Mouse (Mus musculus): ENCODE results near the gene Caln1. TPM values are rescaled to one million over a fixed set of nuclear protein-coding genes. Genes with fewer than 3 reads are reported as not detected.

Caln1 gene
- polyA plus RNA-seq, 1 experiment = not detected

GRCm38 (mm10) chr5:130891735-130892134 lies 522.5 kb downstream of the Caln1 start:
- TF ChIP-seq CTCF (IDR thresholded peaks at IDR 0.05; ENCODE audit: insufficient read depth, low read depth, low read length) (no peak), POLR2A (IDR thresholded peaks at IDR 0.05; ENCODE audit: insufficient read depth, low read depth, low read length) (no peak)

GRCm38 (mm10) chr5:130895991-130896390 lies 526.7 kb downstream of the Caln1 start:
- no peak for TF ChIP-seq CTCF (IDR thresholded peaks at IDR 0.05; ENCODE audit: insufficient read depth, low read depth, low read length)
- no peak for TF ChIP-seq POLR2A (IDR thresholded peaks at IDR 0.05; ENCODE audit: insufficient read depth, low read depth, low read length)
- WGBS = 97% methylated on average over 3 of the region's 3 CpGs
- Histone ChIP-seq H3K4me3 (ENCODE audit: insufficient read depth, low read depth, low read length) (no peak overlapping the region), H3K27ac (ENCODE audit: insufficient read depth, low read depth, low read length) (no peak overlapping the region), H3K4me1 (ENCODE audit: control insufficient read depth, insufficient read depth, low read length) (peaks cover 2% of the 10 kb centered on the region; the same call in 1 of the 2 replicates)

More at GRCm38 (mm10) chr5:130891735-130892134, 522.5 kb downstream of the Caln1 start:
- H3K4me3 ChIP-seq (ENCODE audit: insufficient read depth, low read depth, low read length) = no peak overlapping the region
- no peak overlapping the region for H3K27ac ChIP-seq (ENCODE audit: insufficient read depth, low read depth, low read length)
- 53% methylated on average over 5 of the region's 5 CpGs for WGBS
- peaks cover 2% of the 10 kb centered on the region; the same call in 1 of the 2 replicates for H3K4me1 ChIP-seq (ENCODE audit: control insufficient read depth, insufficient read depth, low read length)

Other genes with a start within 250 kb of the Caln1 start
- gene Kctd7, start 224.6 kb upstream of the Caln1 start, polyA plus RNA-seq (2012; ENCODE audit: insufficient read depth, insufficient read length, low replicate concordance, missing spikeins) = not detected in 2 replicates
- gene Rabgef1, start 197.7 kb upstream of the Caln1 start, polyA plus RNA-seq (2012; ENCODE audit: insufficient read depth, insufficient read length, low replicate concordance, missing spikeins) = not detected in 2 replicates
- gene Tmem248, start 152.4 kb upstream of the Caln1 start, polyA plus RNA-seq (2012; ENCODE audit: insufficient read depth, insufficient read length, low replicate concordance, missing spikeins) = not detected in 2 replicates
- gene Sbds, start 113.9 kb upstream of the Caln1 start, polyA plus RNA-seq (2012; ENCODE audit: insufficient read depth, insufficient read length, low replicate concordance, missing spikeins) = not detected in 2 replicates
- not detected in 2 replicates for gene Tyw1, start 113.8 kb upstream of the Caln1 start, polyA plus RNA-seq (2012; ENCODE audit: insufficient read depth, insufficient read length, low replicate concordance, missing spikeins)
- gene A330070K13Rik, start 15.2 kb downstream of the Caln1 start, polyA plus RNA-seq (2012; ENCODE audit: insufficient read depth, insufficient read length, low replicate concordance, missing spikeins) = not detected in 2 replicates

Measured in olfactory bulb, adult 2 months (tissue).